Mouse (Mus musculus) urinary bladder, postnatal 10 days (tissue): ENCODE data around the gene Olfr150.
"Not testable (repeated sequence)": the region's sequence is repeated elsewhere in the genome, so short reads cannot be mapped to it uniquely, and the experiment has no call there.

ENCODE experiments used
- DNase-seq: peaks from one replicate; pipeline ENCODE4 v3.0.0; 2022; ENCODE audit warnings: low spot score

The Olfr150 gene

GRCm38 (mm10) chr9:39730678-39731077, at the start of gene Olfr150:
TSS of gene Olfr150 (plus strand) at chr9:39730978.
- no peak for DNase-seq

- DNase-seq, result not testable (repeated sequence)
Measured at GRCm38 (mm10) chr9:39701123-39701522, 29.7 kb upstream of the Olfr150 start.

GRCm38 (mm10) chr9:39707017-39707416, 23.8 kb upstream of the Olfr150 start, which contains the start of gene Olfr149:
TSS of gene Olfr149 (minus strand) at chr9:39707117.
- DNase-seq, result no peak

- no peak for DNase-seq
Measured at GRCm38 (mm10) chr9:39708958-39709357, 21.8 kb upstream of the Olfr150 start.

- DNase-seq, result no peak
Measured at GRCm38 (mm10) chr9:39711053-39711452, 19.7 kb upstream of the Olfr150 start, which contains the start of gene Olfr965. TSS of gene Olfr965 (plus strand) at chr9:39711353.

GRCm38 (mm10) chr9:39740741-39741140, 10.0 kb downstream of the Olfr150 start:
- no peak for DNase-seq

- no peak for DNase-seq
Measured at GRCm38 (mm10) chr9:39745949-39746348, 15.2 kb downstream of the Olfr150 start, which contains the start of gene Olfr967. TSS of gene Olfr967 (plus strand) at chr9:39746249.

GRCm38 (mm10) chr9:39746428-39746827, 15.7 kb downstream of the Olfr150 start:
- no peak for DNase-seq

GRCm38 (mm10) chr9:39783153-39783552, 52.4 kb downstream of the Olfr150 start, which contains the start of gene Olfr968:
TSS of gene Olfr968 (minus strand) at chr9:39783253.
- no peak for DNase-seq
